Mouse (Mus musculus) CH12.LX (cell line): ENCODE measurements around the gene Spen. TPM values are rescaled to one million over a fixed set of nuclear protein-coding genes. Genes with fewer than 3 reads are reported as not detected.

Source experiments
- DNase-seq: peaks from one replicate; pipeline ENCODE4 v3.0.0-alpha.2; 2013; ENCODE audit errors: extremely low read depth
- H3K27ac ChIP-seq: 2 replicates; pipeline ENCODE4 v1.5.1; 2012; ENCODE audit warnings: low read depth, mild to moderate bottlenecking, control low read depth, moderate library complexity; ENCODE audit not compliant: insufficient read depth
- H3K27me3 ChIP-seq: replicated peaks from 2 replicates; pipeline ENCODE3; 2012; ENCODE audit warnings: inconsistent platforms
- H3K36me3 ChIP-seq, 2 experiments: replicated peaks in 1 of 2; 2 replicates each; pipeline versions ENCODE3 to v1.6.1; 2012; ENCODE audit warnings: inconsistent platforms in 1 of 2, low read length in 1 of 2, mild to moderate bottlenecking in 1 of 2, mixed read lengths in 1 of 2, moderate library complexity in 1 of 2; ENCODE audit not compliant: control insufficient read depth in 1 of 2, insufficient read depth in 1 of 2
- H3K4me1 ChIP-seq, 2 experiments: 2 replicates each; pipeline ENCODE4 v1.6.1; 2012; ENCODE audit warnings: inconsistent platforms in 1 of 2, moderate library complexity in 1 of 2; ENCODE audit not compliant: insufficient read depth in 2 of 2, control insufficient read depth in 1 of 2
- H3K4me2 ChIP-seq: 2 replicates; pipeline ENCODE4 v1.6.1; 2012; ENCODE audit warnings: low read depth, mild to moderate bottlenecking, control low read depth; ENCODE audit not compliant: poor library complexity, insufficient read depth, severe bottlenecking
- H3K4me3 ChIP-seq, 3 experiments: fragments of 150-350 bp in 1 of 3; sonication (generic) in 1 of 3; replicated peaks in 1 of 3; 2 replicates each; pipeline versions ENCODE3 to v1.5.1; 2011 to 2012; ENCODE audit warnings: low read depth in 2 of 3, low read length in 2 of 3, mild to moderate bottlenecking in 2 of 3, moderate library complexity in 2 of 3, control low read depth in 1 of 3, improper control_type of control experiment in 1 of 3, inconsistent platforms in 1 of 3, mixed read lengths in 1 of 3; ENCODE audit not compliant: poor library complexity in 1 of 3
- H3K79me2 ChIP-seq: replicated peaks from 2 replicates; pipeline ENCODE4 v1.6.1; 2012; ENCODE audit warnings: mild to moderate bottlenecking, moderate library complexity; ENCODE audit not compliant: control insufficient read depth, poor library complexity, insufficient read depth, severe bottlenecking; ENCODE audit errors: extremely low read depth
- H3K9ac ChIP-seq: 2 replicates; pipeline ENCODE4 v1.6.1; 2012; ENCODE audit warnings: low read depth, mild to moderate bottlenecking, control low read depth, moderate library complexity; ENCODE audit not compliant: insufficient read depth
- H3K9me3 ChIP-seq: replicated peaks from 2 replicates; pipeline ENCODE3; 2012; ENCODE audit warnings: low read length, inconsistent platforms, mixed read lengths
- BHLHE40 ChIP-seq: IDR thresholded peaks from 2 replicates; pipeline ENCODE4 v1.6.1; 2011; ENCODE audit warnings: mild to moderate bottlenecking, low read depth, low read length, improper control_type of control experiment
- CHD1 ChIP-seq: IDR thresholded peaks from 2 replicates; pipeline ENCODE4 v1.6.1; 2012; ENCODE audit warnings: low read depth, low read length, improper control_type of control experiment, inconsistent platforms
- ELF1 ChIP-seq: IDR thresholded peaks from 2 replicates; pipeline ENCODE4 v1.6.1; 2014; ENCODE audit warnings: low read depth, mild to moderate bottlenecking, inconsistent platforms, low read length, improper control_type of control experiment
- GABPA ChIP-seq: IDR thresholded peaks from 2 replicates; pipeline ENCODE4 v1.6.1; 2012; ENCODE audit warnings: low read depth, low read length, improper control_type of control experiment, inconsistent platforms; ENCODE audit not compliant: insufficient replicate concordance
- JUN ChIP-seq: IDR thresholded peaks from 2 replicates; pipeline ENCODE4 v1.6.1; 2011; ENCODE audit warnings: low read depth, mild to moderate bottlenecking, low read length, improper control_type of control experiment, moderate library complexity; ENCODE audit not compliant: insufficient read depth
- MAFK ChIP-seq: IDR thresholded peaks from 2 replicates; pipeline ENCODE4 v1.6.1; 2011; ENCODE audit warnings: low read length, improper control_type of control experiment; ENCODE audit not compliant: insufficient replicate concordance
- MEF2A ChIP-seq: IDR thresholded peaks from 2 replicates; pipeline ENCODE4 v1.6.1; 2014; ENCODE audit warnings: low read depth, mild to moderate bottlenecking, inconsistent platforms, low read length, improper control_type of control experiment, borderline replicate concordance
- NELFE ChIP-seq: IDR thresholded peaks from 2 replicates; pipeline ENCODE4 v1.6.1; 2011; ENCODE audit warnings: low read depth, low read length, improper control_type of control experiment
- NRF1 ChIP-seq: IDR thresholded peaks from 2 replicates; pipeline ENCODE4 v1.6.1; 2014; ENCODE audit warnings: low read depth, mild to moderate bottlenecking, inconsistent platforms, low read length, improper control_type of control experiment, moderate library complexity
- PAX5 ChIP-seq: IDR thresholded peaks from 2 replicates; pipeline ENCODE4 v1.6.1; 2012; ENCODE audit warnings: low read length, inconsistent platforms, mixed read lengths
- POLR2AphosphoS2 ChIP-seq: IDR thresholded peaks from 2 replicates; pipeline ENCODE4 v1.6.1; 2011; ENCODE audit warnings: low read depth, low read length, improper control_type of control experiment
- RAD21 ChIP-seq: IDR thresholded peaks from 2 replicates; pipeline ENCODE4 v1.6.1; 2011; ENCODE audit warnings: low read depth, mild to moderate bottlenecking, low read length, improper control_type of control experiment, moderate library complexity
- SIN3A ChIP-seq: IDR thresholded peaks from 2 replicates; pipeline ENCODE4 v1.6.1; 2012; ENCODE audit warnings: low read length, improper control_type of control experiment, inconsistent platforms
- UBTF ChIP-seq: IDR thresholded peaks from 2 replicates; pipeline ENCODE4 v1.6.1; 2012; ENCODE audit warnings: low read depth, mild to moderate bottlenecking, inconsistent platforms, low read length, improper control_type of control experiment, moderate library complexity
- USF1 ChIP-seq: IDR thresholded peaks from 2 replicates; pipeline ENCODE4 v1.6.1; 2014; ENCODE audit warnings: low read depth, mild to moderate bottlenecking, inconsistent platforms, low read length, improper control_type of control experiment
- USF2 ChIP-seq: conservative IDR thresholded peaks from 2 replicates; pipeline ENCODE4 v1.6.1; 2011; ENCODE audit warnings: low read depth, low read length, improper control_type of control experiment
- ZKSCAN1 ChIP-seq: IDR thresholded peaks from 2 replicates; pipeline ENCODE4 v1.6.1; 2012; ENCODE audit warnings: low read depth, inconsistent platforms, low read length, improper control_type of control experiment, borderline replicate concordance
- ZNF384 ChIP-seq: IDR thresholded peaks from 2 replicates; pipeline ENCODE4 v1.6.1; 2012; ENCODE audit warnings: low read depth, low read length, improper control_type of control experiment, inconsistent platforms
- dilution Hi-C: fragments of 300-500 bp; cut with MboI; formaldehyde crosslinking; loops from 2 replicates; pipeline ENCODE4 v1.14.3; 2020; ENCODE audit warnings: low sequenced_read_pairs; ENCODE audit not compliant: extremely low pct_unique_long_range_greater_than_20kb, extremely low pct_ligation_motif_present
- in situ Hi-C: fragments of 300-500 bp; cut with MboI; formaldehyde crosslinking; loops from 3 replicates; pipeline ENCODE4 v1.14.3; 2019; ENCODE audit warnings: low sequenced_read_pairs, low pct_ligation_motif_present, low pct_unique_long_range_greater_than_20kb, mixed read lengths
- polyA plus RNA-seq: library from polyadenylated mRNA; unstranded; fragments of >175 nt; gene quantifications from 2 replicates; pipeline ENCODE4 v1.2.1, GENCODE M21; 2012; ENCODE audit warnings: low read depth; ENCODE audit not compliant: insufficient read length
- total RNA-seq, 2 experiments: library from RNA; depleted of rRNA; stranded (reverse); fragments of 300-350 nt in 1 of 2; fragments of >200 nt in 1 of 2; gene quantifications; 2 replicates each; pipeline ENCODE4 v1.2.3; 2012 to 2014

The Spen gene
- total and polyA plus RNA-seq, 3 experiments: 4.0 to 21.6 (median 10.2) TPM

GRCm38 (mm10) chr4:141463472-141463871, 74.9 kb downstream of the Spen start:
- Histone ChIP-seq H3K4me3 (no peak overlapping the region), H3K9ac (no peak overlapping the region), H3K9me3 (no peaks in the 10 kb centered on the region), H3K79me2 (no peaks in the 10 kb centered on the region; the same call in 1 of the 2 replicates), H3K4me1 (peaks cover 0 to 1% of the 10 kb centered on the region in 2 experiments; a peak in 1 of 4 replicates), H3K4me2 (no peak overlapping the region), H3K27me3 (no peaks in the 10 kb centered on the region), H3K27ac (no peak overlapping the region), H3K36me3 (peaks cover 77 to 98% of the 10 kb centered on the region in 2 experiments)
- TF ChIP-seq ZKSCAN1 (no peak), NRF1 (no peak), UBTF (no peak), ZNF384 (no peak), PAX5 (no peak), MAFK (no peak), BHLHE40 (no peak), NELFE (no peak), MEF2A (no peak), SIN3A (no peak), POLR2AphosphoS2 (no peak), ELF1 (no peak), USF2 (no peak)
- dilution Hi-C loops: no loop called here
- DNase-seq: no peak
- in situ Hi-C loops: no loop called here

- H3K9me3 ChIP-seq: no peaks in the 10 kb centered on the region
- no peak overlapping the region for H3K9ac ChIP-seq
- peaks cover 2 to 7% of the 10 kb centered on the region in 2 experiments; a peak in 1 of 4 replicates for H3K4me1 ChIP-seq
- DNase-seq: no peak
- H3K4me3 ChIP-seq: no peak overlapping the region
- no peaks in the 10 kb centered on the region for H3K27me3 ChIP-seq
- H3K27ac ChIP-seq: no peak overlapping the region
- H3K36me3 ChIP-seq: peaks cover 63 to 92% of the 10 kb centered on the region in 2 experiments
- in situ Hi-C loops: no loop called here
- no peak overlapping the region for H3K4me2 ChIP-seq
- TF ChIP-seq USF1 (no peak), RAD21 (no peak), NELFE (no peak), ELF1 (no peak), ZNF384 (no peak), ZKSCAN1 (no peak), POLR2AphosphoS2 (no peak), JUN (no peak), GABPA (no peak), MEF2A (no peak), CHD1 (no peak)
- dilution Hi-C loops: no loop called here
- no peaks in the 10 kb centered on the region; the same call in 1 of the 2 replicates for H3K79me2 ChIP-seq
Observed at GRCm38 (mm10) chr4:141461576-141461975, 76.8 kb downstream of the Spen start.
